Mouse (Mus musculus) gastrocnemius, adult 18-20 months (tissue): ENCODE measurements around the gene Tomm34. TPM values are rescaled to one million over a fixed set of nuclear protein-coding genes. Genes with fewer than 3 reads are reported as not detected.

Experiments used
- DNase-seq: peaks from one replicate; pipeline ENCODE4 v3.0.0; 2021; ENCODE audit warnings: low spot score
- long read RNA-seq, 2 experiments: library from polyadenylated mRNA; stranded (forward); transcript quantifications; one replicate each; pipeline ENCODE4 v2.0.0; 2021
- total RNA-seq, 2 experiments: library from RNA; stranded (reverse); gene quantifications; 2 replicates each; pipeline ENCODE4 v1.2.3; 2021

Gene Tomm34
- total RNA-seq, result 10 to 100 TPM; 15.8 to 16.3 TPM
- long read RNA-seq, experiment 1, transcript Tomm34-202 (7 exons, 1,923 nt), result major isoform, 28 of 34 reads
- long read RNA-seq, experiment 1, partial matches to known transcripts, result 2 of 34 reads
- long read RNA-seq, experiment 1, other reads (novel, unspliced or antisense), result 2 of 34 reads
- long read RNA-seq, experiment 2, transcript Tomm34-202 (7 exons, 1,923 nt), result major isoform, 10 of 10 reads
- long read RNA-seq, experiment 2, partial matches to known transcripts, result 0 of 10 reads
- long read RNA-seq, experiment 2, other reads (novel, unspliced or antisense), result 0 of 10 reads

DNA sequence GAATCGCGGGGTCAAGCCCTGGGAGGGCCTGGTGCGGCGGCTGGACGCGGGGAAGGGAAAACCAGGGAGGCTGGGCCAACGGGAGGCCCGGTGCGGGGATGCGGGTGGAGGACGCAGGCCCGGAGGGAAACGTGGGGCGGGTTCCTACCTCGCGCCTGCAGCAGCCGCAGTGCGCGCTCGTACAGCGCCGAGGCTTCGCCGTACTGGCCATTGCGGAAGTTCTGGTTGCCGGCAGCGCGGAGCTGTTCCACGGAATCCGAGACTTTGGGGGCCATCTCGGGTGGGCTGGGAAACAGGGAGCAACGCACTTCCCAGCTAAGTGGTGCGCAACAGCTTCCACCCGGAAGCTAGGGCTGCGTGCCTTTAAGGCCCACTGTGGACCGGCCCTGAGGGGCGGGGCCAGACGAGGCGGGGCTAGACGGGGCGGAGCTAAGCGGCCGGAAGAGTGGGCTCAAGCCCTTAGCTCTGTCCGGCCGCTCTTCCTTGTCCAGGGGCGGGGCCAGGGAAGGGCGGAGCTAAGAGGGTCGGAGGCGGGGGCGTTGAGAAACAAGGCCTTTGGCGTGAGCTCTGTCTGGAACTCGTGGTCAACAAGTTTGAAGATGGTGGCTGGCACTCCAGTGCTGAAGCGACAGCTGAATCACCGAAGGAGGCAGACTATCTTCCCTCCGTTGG, at the start of gene Tomm34:
Tomm34 (minus strand) TSS at position 405 of the 672 bp plus-strand sequence.
- peak; percentile 97 for DNase-seq

DNA sequence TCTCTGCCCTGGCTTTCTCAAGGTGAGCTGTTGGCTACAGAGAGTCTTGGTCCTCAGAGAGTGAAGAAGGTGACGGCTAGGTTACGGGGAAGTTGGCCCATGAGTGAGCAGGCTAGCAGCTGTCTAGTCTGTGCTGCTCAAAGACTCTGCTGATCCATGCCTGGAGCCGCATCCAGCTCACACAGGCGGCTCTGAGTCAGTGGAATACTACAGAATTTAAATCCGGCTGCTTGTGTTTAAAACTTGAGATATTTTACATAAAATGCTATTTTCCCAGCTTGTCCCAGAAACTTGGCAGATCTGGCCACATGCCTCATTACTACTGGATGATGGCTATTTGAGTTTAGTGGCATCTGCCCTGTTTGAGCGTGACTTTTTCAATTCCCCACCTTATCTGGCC, 48.5 kb upstream of the Tomm34 start:
- DNase-seq, result no peak

DNA sequence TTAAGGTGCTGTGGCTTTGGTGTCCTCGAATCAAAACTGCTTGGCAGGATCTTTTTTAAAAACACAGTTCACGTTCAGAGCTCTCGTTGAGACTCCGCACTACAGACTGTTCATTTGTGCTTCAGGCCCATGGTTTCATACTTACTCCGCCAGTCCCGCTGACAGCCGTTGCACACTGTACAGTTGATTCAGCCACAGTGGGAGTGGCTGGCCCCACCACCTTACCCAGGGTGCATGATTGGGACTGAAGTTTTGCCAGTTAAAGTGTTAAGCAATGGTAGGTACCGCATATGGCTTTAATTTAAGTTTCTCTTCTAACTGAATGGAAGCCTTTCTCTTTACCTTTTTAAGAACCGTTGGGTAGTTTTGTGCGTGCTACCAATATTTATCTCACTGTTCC, 44.6 kb upstream of the Tomm34 start:
- DNase-seq, result no peak

- DNase-seq, result no peak
Measured at GRCm38 (mm10) chr2:164114051-164114450, 43.1 kb upstream of the Tomm34 start.

DNA sequence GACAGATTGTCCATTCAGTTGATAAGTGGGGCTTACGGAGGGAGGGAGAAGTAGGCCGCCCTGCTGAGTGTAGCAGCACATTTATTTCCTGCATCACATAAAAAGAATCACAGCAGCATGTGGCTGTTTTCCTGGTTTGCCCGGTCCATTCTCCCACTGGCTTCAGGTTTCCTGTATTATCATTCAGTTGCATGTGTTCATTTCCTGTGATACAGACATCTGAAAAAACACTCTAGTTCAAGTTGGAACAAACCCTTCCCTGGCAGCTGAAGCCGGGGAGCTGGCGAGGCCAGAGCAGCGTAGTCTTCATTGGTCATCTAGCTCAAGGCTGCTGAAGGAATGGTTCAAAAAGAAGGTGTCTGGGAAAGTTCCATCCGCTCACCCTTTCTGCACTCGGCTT, 40.6 kb upstream of the Tomm34 start:
- no peak for DNase-seq

DNA sequence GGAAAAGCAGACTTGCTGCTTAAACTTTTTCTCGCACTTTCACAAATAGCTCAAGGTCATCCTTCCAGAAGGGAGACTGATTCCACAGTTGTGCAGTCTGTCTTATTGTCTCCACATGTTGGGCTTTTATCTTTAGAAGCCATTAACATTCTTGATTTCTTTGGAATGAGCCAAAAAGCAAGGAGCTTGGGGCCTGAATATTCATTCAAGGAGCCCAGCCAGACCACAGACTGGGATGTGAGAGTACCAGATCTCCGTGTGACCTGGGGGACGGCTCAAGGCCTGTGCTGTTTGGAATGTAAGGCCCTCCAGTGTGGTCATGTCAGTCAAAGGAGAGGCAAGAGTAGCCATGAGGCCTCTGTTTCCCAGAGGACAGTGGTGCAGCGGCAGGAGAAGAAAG, 37.5 kb upstream of the Tomm34 start:
- DNase-seq, result no peak

DNA sequence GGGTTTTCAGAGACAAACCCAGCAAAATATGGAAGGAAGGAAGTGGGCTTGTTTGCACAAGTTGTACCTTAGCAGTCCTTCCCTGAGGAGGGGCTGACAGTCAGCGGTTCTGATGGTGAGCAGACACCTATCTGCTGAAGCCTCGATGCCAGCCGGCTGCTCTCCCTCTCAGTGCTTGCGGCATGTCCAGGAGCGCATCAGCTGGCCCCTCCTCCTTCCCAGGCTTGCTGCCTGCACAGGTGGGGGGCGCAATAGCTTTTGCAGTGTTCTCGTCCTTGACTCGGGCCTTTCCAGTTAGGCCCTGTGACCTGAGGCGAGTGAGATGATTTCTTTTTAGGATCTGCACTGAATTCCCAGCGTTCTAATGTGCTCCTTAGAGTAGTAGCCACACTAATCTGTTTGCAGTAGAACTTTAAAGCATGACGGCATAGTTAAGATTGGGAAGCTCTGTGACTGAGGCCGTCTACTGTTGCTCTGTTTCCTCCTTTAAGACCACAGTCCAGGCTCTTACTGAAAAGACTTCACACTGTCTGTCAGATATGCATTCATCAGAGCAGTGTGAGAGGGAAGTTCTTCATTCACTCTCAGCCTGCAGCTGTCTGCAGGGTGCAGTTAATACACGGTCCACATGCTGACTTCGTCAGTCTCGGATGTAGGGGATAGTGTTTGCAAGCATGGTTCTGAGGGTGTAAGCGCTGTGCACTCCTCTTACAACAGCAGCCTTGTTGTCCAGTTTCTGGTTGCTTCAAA, 36.3 kb upstream of the Tomm34 start:
- DNase-seq, result no peak

GRCm38 (mm10) chr2:164106287-164107035, 35.5 kb upstream of the Tomm34 start:
- DNase-seq, result no peak

GRCm38 (mm10) chr2:164103501-164103900, 32.5 kb upstream of the Tomm34 start:
- DNase-seq, result peak; percentile 60

GRCm38 (mm10) chr2:164102366-164102765, 31.4 kb upstream of the Tomm34 start:
- DNase-seq, result no peak

DNA sequence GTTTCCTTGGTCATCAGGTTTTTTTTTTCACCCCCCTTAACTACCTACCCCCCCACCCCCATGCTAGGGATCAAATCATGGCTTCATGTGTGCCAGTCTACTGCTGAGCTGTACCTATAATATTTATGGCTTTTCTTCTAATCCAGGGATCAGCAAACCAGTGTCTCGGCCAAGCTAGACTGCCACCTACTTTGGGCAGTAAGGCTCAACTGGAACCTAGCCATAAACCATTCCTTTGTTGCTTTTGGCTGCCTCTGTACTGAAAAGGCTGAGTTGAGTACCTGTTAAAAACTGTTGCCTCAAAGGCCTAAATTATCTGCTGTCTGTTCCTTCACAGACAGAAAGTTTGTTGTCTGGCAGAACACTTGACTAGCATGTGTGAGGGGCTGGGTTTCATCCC, 31.0 kb upstream of the Tomm34 start:
- no peak for DNase-seq

- peak; percentile 64 for DNase-seq
Measured at GRCm38 (mm10) chr2:164098603-164099250, 27.8 kb upstream of the Tomm34 start.

GRCm38 (mm10) chr2:164094152-164094551, 23.2 kb upstream of the Tomm34 start:
- no peak for DNase-seq

DNA sequence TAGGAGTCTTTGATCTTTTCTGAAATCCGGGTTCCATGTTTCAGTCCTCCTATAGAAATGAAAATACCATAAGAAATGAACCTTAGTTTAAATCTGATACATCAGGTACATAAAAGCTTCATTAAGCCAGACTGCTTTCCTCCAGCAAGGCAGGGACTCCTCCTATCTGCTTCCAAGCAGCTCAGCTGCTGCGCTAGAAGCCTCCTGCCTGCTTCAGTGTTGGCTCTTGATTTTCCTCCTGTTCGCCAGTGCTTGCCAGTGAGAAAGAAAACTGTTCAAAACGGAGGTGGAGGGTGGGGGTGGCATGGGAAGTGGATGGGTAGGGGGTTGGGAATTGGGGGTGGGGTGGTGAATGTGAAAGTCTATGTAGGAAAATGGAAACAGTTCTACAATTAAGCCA, 18.5 kb upstream of the Tomm34 start:
- DNase-seq, result no peak

DNA sequence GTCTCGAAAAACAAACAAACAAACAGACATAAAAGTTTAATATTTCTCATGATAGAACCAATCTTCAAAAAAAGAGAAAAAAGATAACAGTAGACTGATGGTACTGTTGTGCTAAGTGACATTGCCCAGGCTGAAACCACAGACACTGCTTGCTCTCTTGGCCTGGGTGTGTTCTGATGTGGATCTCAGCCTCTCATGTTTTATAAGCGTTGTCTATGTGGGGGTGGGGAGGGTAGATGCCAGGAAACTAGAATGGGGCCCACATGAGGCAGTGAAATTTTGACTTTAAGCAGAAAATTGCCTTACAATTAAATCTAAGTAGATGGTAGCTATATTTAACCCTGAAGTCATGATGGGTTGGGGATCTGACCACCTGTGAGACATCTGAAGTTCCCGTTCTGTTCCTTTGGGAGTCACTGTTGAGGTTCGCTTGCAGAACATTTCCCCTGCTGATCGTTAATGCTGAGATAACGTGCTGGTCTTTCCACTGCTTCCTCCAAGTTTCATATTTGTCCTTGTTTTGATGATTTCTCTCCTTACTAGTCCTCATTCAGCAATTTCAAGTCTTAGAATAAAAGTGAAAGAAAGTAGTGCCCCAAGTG, 16.5 kb upstream of the Tomm34 start:
- no peak for DNase-seq

- no peak for DNase-seq
Measured at GRCm38 (mm10) chr2:164084342-164084700, 13.4 kb upstream of the Tomm34 start.

DNA sequence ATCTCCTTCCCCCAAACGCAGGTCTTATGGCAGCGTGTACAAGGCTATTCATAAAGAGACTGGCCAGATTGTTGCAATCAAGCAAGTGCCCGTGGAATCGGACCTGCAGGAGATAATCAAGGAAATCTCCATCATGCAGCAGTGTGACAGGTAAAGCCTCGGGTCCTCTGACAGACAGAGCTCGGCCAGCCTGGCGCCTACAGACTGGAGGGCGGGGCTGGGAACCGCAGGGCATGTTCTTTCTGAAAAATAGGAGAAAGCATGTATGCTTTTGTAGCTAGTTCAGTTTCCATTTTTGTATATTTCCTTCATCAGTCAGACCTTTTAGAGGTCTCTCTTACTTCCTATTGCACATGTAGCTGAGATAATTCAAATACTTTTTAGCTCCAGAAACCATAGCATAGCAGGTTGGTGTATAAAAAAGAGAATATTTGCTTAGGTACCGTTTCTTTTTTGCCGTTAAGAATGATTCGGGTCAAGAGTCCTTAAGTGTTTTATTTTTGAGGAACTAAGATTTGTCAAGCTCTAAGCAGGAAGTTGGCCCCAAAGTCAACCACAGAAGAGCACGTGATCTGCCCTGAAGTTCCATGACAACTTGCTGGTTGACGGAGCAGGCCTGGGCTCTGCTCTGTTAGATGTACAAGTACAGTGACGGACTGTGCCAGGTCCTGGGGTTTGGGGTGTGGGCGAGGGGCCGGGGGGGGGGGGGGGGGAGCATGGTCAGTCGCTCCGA, 12.8 kb upstream of the Tomm34 start:
- DNase-seq, result no peak

DNA sequence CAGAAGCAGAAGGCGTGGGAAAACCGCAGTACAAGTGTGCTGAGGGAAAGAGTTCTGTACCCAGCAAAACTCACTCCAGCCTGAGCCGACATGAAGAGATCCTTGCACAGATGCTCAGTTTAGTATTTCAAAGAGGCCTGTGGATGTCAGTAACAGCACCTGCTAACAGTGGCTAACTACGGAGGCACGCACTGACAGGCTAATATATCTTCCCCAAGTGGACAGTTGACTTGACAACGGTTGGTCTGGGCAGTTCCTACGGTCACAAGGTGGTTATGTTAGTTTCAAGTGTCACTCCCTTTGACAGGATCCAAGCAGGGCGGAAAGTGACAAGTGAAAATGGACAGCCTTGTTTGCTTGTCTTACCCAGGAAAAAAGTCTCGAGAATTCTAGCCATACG, 11.2 kb upstream of the Tomm34 start:
- DNase-seq, result peak; percentile 78

DNA sequence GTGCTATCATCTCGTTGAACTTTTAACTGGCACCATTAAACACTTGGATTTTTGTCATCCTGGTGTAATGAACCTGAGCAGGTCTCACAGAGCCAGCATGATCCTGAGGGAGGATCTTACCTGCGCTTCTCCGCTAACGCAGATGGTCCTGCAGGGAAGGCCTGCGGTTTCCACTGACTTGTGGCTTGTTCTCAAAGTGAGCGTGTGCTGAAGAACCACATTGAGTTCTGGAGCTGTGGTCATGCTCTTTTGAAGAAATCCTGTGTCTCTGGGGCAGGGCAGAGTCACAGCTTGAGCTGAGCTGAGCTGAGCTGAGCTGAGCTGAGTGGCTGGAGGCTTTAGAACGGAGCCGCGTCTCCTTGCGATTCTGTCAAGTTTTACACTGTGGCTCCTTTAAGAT, 10.6 kb upstream of the Tomm34 start:
- DNase-seq, result no peak

DNA sequence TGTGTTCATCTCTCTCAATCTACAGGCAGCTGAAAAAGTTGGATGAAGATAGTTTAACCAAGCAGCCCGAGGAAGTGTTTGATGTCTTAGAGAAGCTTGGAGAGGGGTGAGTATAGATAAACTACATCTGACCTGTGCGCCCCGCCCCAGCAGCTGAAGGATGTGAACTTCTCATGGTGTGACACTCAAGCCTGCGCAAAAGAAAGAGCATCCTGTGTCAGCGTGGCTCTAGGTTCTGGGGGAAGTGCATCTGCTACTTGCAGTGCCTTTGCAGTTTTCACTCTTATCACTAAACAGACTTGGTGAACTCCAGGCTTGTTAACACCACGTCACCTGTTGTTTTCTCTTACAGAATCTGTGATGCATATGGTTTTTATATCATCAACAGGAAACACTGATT, 8.5 kb upstream of the Tomm34 start:
- DNase-seq, result no peak
